Mouse (Mus musculus): ENCODE measurements at regions not wholly inside any gene's neighbourhood (a gene's known extent, or its start where the extent isn't known, plus 50 kb on each side); places are given as distances from the start of the nearest gene placed in this dataset.

DNA sequence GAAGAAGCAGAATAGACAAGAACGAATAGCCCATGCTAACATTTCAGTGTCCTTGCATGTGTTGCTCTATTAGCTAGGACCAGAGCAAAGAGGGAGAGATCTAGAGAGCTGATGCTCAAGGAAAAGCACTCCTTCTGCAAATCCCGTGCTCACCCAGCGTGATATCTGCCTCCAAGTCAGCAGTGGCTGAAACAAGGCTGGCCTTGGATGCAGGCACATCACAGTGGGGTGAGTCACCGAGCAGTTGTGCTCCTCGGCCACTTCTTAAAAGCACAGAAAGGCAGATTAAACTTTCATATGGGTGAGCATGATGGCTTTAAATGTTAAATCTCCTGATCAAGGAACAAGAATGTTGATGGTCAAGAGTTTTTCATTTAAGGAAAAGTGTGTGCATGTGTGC, 82.3 kb upstream of the Htr2a start:
- no peak for TF ChIP-seq CTCF (IDR thresholded peaks at IDR 0.05; ENCODE audit: low read depth, low read length)
- TF ChIP-seq POLR2A (IDR thresholded peaks at IDR 0.05; ENCODE audit: borderline replicate concordance, low read depth, low read length): no peak

Measured in bone marrow macrophage, adult 2 months (primary cell).